Mouse (Mus musculus): ENCODE measurements at regions not wholly inside any gene's neighbourhood (a gene's known extent, or its start where the extent isn't known, plus 50 kb on each side); places are given as distances from the start of the nearest gene placed in this dataset.

GRCm38 (mm10) chr2:103867958-103868330 is 70.5 kb upstream of the Caprin1 start:
- DNase-seq (ENCODE audit: low spot score) (no peak), ATAC-seq (ENCODE audit: insufficient read depth, low FRiP score, low TSS enrichment) (no peak)
- Histone ChIP-seq H3K4me3 (ENCODE audit: low read depth, low read length) (no peak overlapping the region), H3K9ac (ENCODE audit: low read length) (no peak overlapping the region), H3K27me3 (ENCODE audit: control insufficient read depth, insufficient read depth, low read length) (no peaks in the 10 kb centered on the region), H3K4me2 (ENCODE audit: low read depth) (no peak overlapping the region), H3K9me3 (ENCODE audit: control insufficient read depth, low read length) (no peaks in the 10 kb centered on the region), H3K36me3 (ENCODE audit: control insufficient read depth, insufficient read depth, low read length) (no peaks in the 10 kb centered on the region), H3K27ac (ENCODE audit: low read depth, low read length) (no peak overlapping the region), H3K4me1 (ENCODE audit: control insufficient read depth, insufficient read depth, low read length) (no peaks in the 10 kb centered on the region)
- 92% methylated on average over 13 of the region's 13 CpGs for WGBS

- H3K4me2 ChIP-seq (ENCODE audit: low read depth) = no peak overlapping the region
- H3K27ac ChIP-seq (ENCODE audit: low read depth, low read length) = no peak overlapping the region
- no peak overlapping the region for H3K9ac ChIP-seq (ENCODE audit: low read length)
- no peaks in the 10 kb centered on the region for H3K27me3 ChIP-seq (ENCODE audit: control insufficient read depth, insufficient read depth, low read length)
- WGBS = 67% methylated on average over 7 of the region's 7 CpGs
- ATAC-seq (ENCODE audit: insufficient read depth, low FRiP score, low TSS enrichment) (no peak), DNase-seq (ENCODE audit: low spot score) (no peak)
- no peaks in the 10 kb centered on the region for H3K36me3 ChIP-seq (ENCODE audit: control insufficient read depth, insufficient read depth, low read length)
- no peaks in the 10 kb centered on the region for H3K4me1 ChIP-seq (ENCODE audit: control insufficient read depth, insufficient read depth, low read length)
- no peaks in the 10 kb centered on the region for H3K9me3 ChIP-seq (ENCODE audit: control insufficient read depth, low read length)
- no peak overlapping the region for H3K4me3 ChIP-seq (ENCODE audit: low read depth, low read length)
Observed at GRCm38 (mm10) chr2:103868655-103869054, 71.2 kb upstream of the Caprin1 start.

GRCm38 (mm10) chr2:103871522-103872276 is 74.2 kb upstream of the Caprin1 start:
- WGBS = 31% methylated on average over 12 of the region's 12 CpGs
- no peak overlapping the region for H3K9ac ChIP-seq (ENCODE audit: low read length)
- no peaks in the 10 kb centered on the region for H3K27me3 ChIP-seq (ENCODE audit: control insufficient read depth, insufficient read depth, low read length)
- no peaks in the 10 kb centered on the region for H3K36me3 ChIP-seq (ENCODE audit: control insufficient read depth, insufficient read depth, low read length)
- H3K4me1 ChIP-seq (ENCODE audit: control insufficient read depth, insufficient read depth, low read length) = no peaks in the 10 kb centered on the region
- ATAC-seq (ENCODE audit: insufficient read depth, low FRiP score, low TSS enrichment) (peak; percentile 58; the same call in 1 of the 2 replicates), DNase-seq (ENCODE audit: low spot score) (peak; percentile 78)
- no peak overlapping the region for H3K27ac ChIP-seq (ENCODE audit: low read depth, low read length)
- no peaks in the 10 kb centered on the region for H3K9me3 ChIP-seq (ENCODE audit: control insufficient read depth, low read length)
- no peak overlapping the region for H3K4me3 ChIP-seq (ENCODE audit: low read depth, low read length)
- H3K4me2 ChIP-seq (ENCODE audit: low read depth) = no peak overlapping the region

DNA sequence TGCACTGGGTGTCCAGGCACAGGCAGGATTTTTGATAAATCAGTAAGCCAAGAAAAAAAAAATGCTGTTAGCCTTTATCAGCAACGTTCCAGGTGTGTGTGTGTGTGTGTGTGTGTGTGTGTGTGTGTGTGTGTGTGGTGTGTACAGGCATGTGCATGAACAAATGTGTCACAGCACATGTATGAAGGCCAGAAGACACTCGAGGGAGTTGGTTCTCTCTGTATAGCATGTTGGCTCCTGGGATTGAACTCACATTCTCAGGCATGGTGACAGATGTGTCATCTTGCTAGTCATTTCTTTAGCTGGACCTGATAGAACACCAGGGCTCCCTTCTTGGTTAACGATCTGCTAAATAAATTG is 74.8 kb upstream of the Caprin1 start:
- H3K36me3 ChIP-seq (ENCODE audit: control insufficient read depth, insufficient read depth, low read length) = no peaks in the 10 kb centered on the region
- ATAC-seq (ENCODE audit: insufficient read depth, low FRiP score, low TSS enrichment) (no peak), DNase-seq (ENCODE audit: low spot score) (no peak)
- no peak overlapping the region for H3K4me2 ChIP-seq (ENCODE audit: low read depth)
- no peaks in the 10 kb centered on the region for H3K27me3 ChIP-seq (ENCODE audit: control insufficient read depth, insufficient read depth, low read length)
- no peak overlapping the region for H3K4me3 ChIP-seq (ENCODE audit: low read depth, low read length)
- WGBS = 69% methylated on average over 3 of the region's 3 CpGs
- no peak overlapping the region for H3K9ac ChIP-seq (ENCODE audit: low read length)
- H3K4me1 ChIP-seq (ENCODE audit: control insufficient read depth, insufficient read depth, low read length) = no peaks in the 10 kb centered on the region
- H3K27ac ChIP-seq (ENCODE audit: low read depth, low read length) = no peak overlapping the region
- no peaks in the 10 kb centered on the region for H3K9me3 ChIP-seq (ENCODE audit: control insufficient read depth, low read length)

DNA sequence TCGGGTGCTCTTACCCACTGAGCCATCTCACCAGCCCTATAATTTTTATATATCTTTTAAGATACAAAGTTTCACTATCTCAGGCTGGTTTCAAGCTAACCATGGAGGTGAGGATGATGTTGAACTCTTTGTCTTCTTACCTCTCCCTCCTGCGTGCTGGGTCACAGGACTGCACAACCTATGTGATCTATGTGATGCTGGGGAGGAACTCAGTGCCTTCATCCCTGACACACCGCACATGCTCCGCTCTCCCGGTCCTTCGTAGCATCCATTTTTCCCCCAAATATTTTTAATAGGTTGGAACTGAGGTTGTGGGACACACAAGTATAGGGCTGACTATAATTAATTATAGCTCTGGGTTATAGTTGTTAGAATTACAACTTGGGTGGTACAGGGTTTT is 75.9 kb upstream of the Caprin1 start:
- Histone ChIP-seq H3K4me2 (ENCODE audit: low read depth) (no peak overlapping the region), H3K4me3 (ENCODE audit: low read depth, low read length) (no peak overlapping the region), H3K27me3 (ENCODE audit: control insufficient read depth, insufficient read depth, low read length) (no peaks in the 10 kb centered on the region), H3K9me3 (ENCODE audit: control insufficient read depth, low read length) (no peaks in the 10 kb centered on the region), H3K27ac (ENCODE audit: low read depth, low read length) (no peak overlapping the region), H3K4me1 (ENCODE audit: control insufficient read depth, insufficient read depth, low read length) (no peaks in the 10 kb centered on the region), H3K36me3 (ENCODE audit: control insufficient read depth, insufficient read depth, low read length) (no peaks in the 10 kb centered on the region), H3K9ac (ENCODE audit: low read length) (no peak overlapping the region)
- no peak for DNase-seq (ENCODE audit: low spot score)
- ATAC-seq (ENCODE audit: insufficient read depth, low FRiP score, low TSS enrichment) = no peak
- WGBS = 89% methylated on average over 6 of the region's 6 CpGs

GRCm38 (mm10) chr2:103874466-103874865 is 77.0 kb upstream of the Caprin1 start:
- no peak overlapping the region for H3K9ac ChIP-seq (ENCODE audit: low read length)
- no peak for ATAC-seq (ENCODE audit: insufficient read depth, low FRiP score, low TSS enrichment)
- H3K4me1 ChIP-seq (ENCODE audit: control insufficient read depth, insufficient read depth, low read length) = no peaks in the 10 kb centered on the region
- no peaks in the 10 kb centered on the region for H3K36me3 ChIP-seq (ENCODE audit: control insufficient read depth, insufficient read depth, low read length)
- no peaks in the 10 kb centered on the region for H3K27me3 ChIP-seq (ENCODE audit: control insufficient read depth, insufficient read depth, low read length)
- 73% methylated on average over 3 of the region's 3 CpGs for WGBS
- no peak overlapping the region for H3K4me2 ChIP-seq (ENCODE audit: low read depth)
- no peaks in the 10 kb centered on the region for H3K9me3 ChIP-seq (ENCODE audit: control insufficient read depth, low read length)
- H3K4me3 ChIP-seq (ENCODE audit: low read depth, low read length) = no peak overlapping the region
- DNase-seq (ENCODE audit: low spot score) = no peak
- no peak overlapping the region for H3K27ac ChIP-seq (ENCODE audit: low read depth, low read length)

GRCm38 (mm10) chr2:103875754-103876153 is 78.3 kb upstream of the Caprin1 start:
- DNase-seq (ENCODE audit: low spot score) (no peak), ATAC-seq (ENCODE audit: insufficient read depth, low FRiP score, low TSS enrichment) (no peak)
- H3K9ac ChIP-seq (ENCODE audit: low read length) = no peak overlapping the region
- H3K4me2 ChIP-seq (ENCODE audit: low read depth) = no peak overlapping the region
- H3K27me3 ChIP-seq (ENCODE audit: control insufficient read depth, insufficient read depth, low read length) = no peaks in the 10 kb centered on the region
- H3K9me3 ChIP-seq (ENCODE audit: control insufficient read depth, low read length) = no peaks in the 10 kb centered on the region
- H3K27ac ChIP-seq (ENCODE audit: low read depth, low read length) = no peak overlapping the region
- H3K4me3 ChIP-seq (ENCODE audit: low read depth, low read length) = no peak overlapping the region
- 86% methylated on average over 8 of the region's 8 CpGs for WGBS
- H3K36me3 ChIP-seq (ENCODE audit: control insufficient read depth, insufficient read depth, low read length) = no peaks in the 10 kb centered on the region
- no peaks in the 10 kb centered on the region for H3K4me1 ChIP-seq (ENCODE audit: control insufficient read depth, insufficient read depth, low read length)

DNA sequence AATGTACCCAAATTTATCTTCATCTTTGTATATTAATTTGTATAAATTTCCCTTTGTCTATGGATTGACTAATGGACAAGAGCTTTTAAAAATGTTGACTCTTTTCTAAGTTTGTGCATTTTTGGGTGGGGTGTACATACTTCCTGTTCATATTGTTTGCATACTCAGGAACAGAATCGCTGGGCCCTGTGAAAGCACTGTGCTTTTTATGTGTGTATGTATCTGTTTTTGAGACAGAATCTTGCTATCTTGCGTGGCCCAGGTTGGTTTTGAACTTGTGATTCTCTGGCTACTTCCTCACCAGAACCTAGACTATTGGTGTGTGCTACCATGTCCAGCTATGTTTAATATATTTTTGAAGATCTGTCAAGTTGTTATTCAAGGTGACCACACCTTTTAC is 78.8 kb upstream of the Caprin1 start:
- H3K27me3 ChIP-seq (ENCODE audit: control insufficient read depth, insufficient read depth, low read length) = no peaks in the 10 kb centered on the region
- no peak overlapping the region for H3K4me3 ChIP-seq (ENCODE audit: low read depth, low read length)
- ATAC-seq (ENCODE audit: insufficient read depth, low FRiP score, low TSS enrichment) (no peak), DNase-seq (ENCODE audit: low spot score) (no peak)
- H3K27ac ChIP-seq (ENCODE audit: low read depth, low read length) = no peak overlapping the region
- no peaks in the 10 kb centered on the region for H3K9me3 ChIP-seq (ENCODE audit: control insufficient read depth, low read length)
- no peak overlapping the region for H3K9ac ChIP-seq (ENCODE audit: low read length)
- WGBS = 89% methylated on average over 2 of the region's 2 CpGs
- H3K4me1 ChIP-seq (ENCODE audit: control insufficient read depth, insufficient read depth, low read length) = no peaks in the 10 kb centered on the region
- no peak overlapping the region for H3K4me2 ChIP-seq (ENCODE audit: low read depth)
- H3K36me3 ChIP-seq (ENCODE audit: control insufficient read depth, insufficient read depth, low read length) = no peaks in the 10 kb centered on the region

DNA sequence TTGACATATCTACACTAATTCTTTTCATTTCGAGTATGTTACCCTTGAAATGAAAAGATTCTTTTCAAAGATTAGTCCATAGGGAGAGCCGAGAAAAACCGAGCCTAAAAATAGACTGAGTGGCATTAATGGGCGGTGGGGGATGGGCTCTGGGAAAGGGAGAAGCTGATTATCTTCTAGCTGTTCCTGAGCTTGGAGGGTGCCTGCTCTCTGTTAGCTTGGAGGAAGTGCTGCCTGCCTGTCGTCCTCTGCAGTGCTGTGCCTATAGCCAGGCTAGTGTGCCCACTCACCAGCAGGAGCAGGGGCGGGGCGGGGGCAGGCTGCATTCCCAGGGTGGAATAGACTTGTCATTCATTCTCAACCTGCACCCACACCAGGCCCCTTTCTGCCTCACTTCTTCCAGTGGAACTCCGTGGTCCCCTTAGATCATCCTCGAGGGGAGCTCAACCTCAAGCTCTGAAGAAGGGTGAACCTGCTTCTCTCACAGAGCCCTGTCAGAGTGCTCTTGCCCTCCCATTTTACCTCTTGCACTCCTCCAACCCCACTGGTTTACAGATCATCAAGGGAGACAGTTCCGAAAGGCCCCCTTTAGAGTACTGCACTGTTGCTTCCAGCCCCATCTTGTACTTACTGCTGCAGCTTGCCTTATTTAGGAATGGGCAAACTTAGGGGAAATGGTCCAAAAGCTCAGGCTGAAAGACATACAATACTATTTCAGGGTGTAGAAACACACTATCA is 76.6 kb upstream of the Lmo2 start:
- H3K36me3 ChIP-seq (ENCODE audit: control insufficient read depth, insufficient read depth, low read length) = no peaks in the 10 kb centered on the region
- WGBS = 36% methylated on average over 10 of the region's 10 CpGs
- H3K27me3 ChIP-seq (ENCODE audit: control insufficient read depth, insufficient read depth, low read length) = no peaks in the 10 kb centered on the region
- H3K27ac ChIP-seq (ENCODE audit: low read depth, low read length) = no peak overlapping the region
- no peaks in the 10 kb centered on the region for H3K4me1 ChIP-seq (ENCODE audit: control insufficient read depth, insufficient read depth, low read length)
- ATAC-seq (ENCODE audit: insufficient read depth, low FRiP score, low TSS enrichment) (no peak), DNase-seq (ENCODE audit: low spot score) (no peak)
- H3K4me3 ChIP-seq (ENCODE audit: low read depth, low read length) = no peak overlapping the region
- no peak overlapping the region for H3K9ac ChIP-seq (ENCODE audit: low read length)
- H3K9me3 ChIP-seq (ENCODE audit: control insufficient read depth, low read length) = no peaks in the 10 kb centered on the region
- no peak overlapping the region for H3K4me2 ChIP-seq (ENCODE audit: low read depth)

All from neural tube, embryonic 11.5 days (tissue).